Mouse (Mus musculus) hindbrain, embryonic 12.5 days (tissue): ENCODE measurements at regions not wholly inside any gene's neighbourhood (a gene's known extent, or its start where the extent isn't known, plus 50 kb on each side); places are given as distances from the start of the nearest gene placed in this dataset.

ENCODE experiments used
- ATAC-seq: fragments of 200-750 bp; cut with Nextera tagmentation; 2 replicates; pipeline ENCODE4 v1.8.0; 2017; ENCODE audit warnings: moderate TSS enrichment; ENCODE audit not compliant: low FRiP score
- H3K27ac ChIP-seq: fragments of 300-500 bp; sonication (generic); 2 replicates; pipeline ENCODE4 v1.5.1; 2016; ENCODE audit warnings: mild to moderate bottlenecking
- H3K27me3 ChIP-seq: fragments of 300-500 bp; sonication (generic); 2 replicates; pipeline ENCODE4 v1.6.1; 2016; ENCODE audit warnings: mild to moderate bottlenecking
- H3K36me3 ChIP-seq: fragments of 300-500 bp; sonication (generic); 2 replicates; pipeline ENCODE4 v1.6.1; 2016; ENCODE audit warnings: mild to moderate bottlenecking
- H3K4me1 ChIP-seq: fragments of 300-500 bp; sonication (generic); 2 replicates; pipeline ENCODE4 v1.6.1; 2016
- H3K4me2 ChIP-seq: fragments of 300-500 bp; sonication (generic); replicated peaks from 2 replicates; pipeline ENCODE4 v1.6.1; 2016; ENCODE audit warnings: mild to moderate bottlenecking
- H3K4me3 ChIP-seq: fragments of 300-500 bp; sonication (generic); 2 replicates; pipeline ENCODE4 v1.5.1; 2016; ENCODE audit warnings: mild to moderate bottlenecking
- H3K9ac ChIP-seq: fragments of 300-500 bp; sonication (generic); 2 replicates; pipeline ENCODE4 v1.6.1; 2016; ENCODE audit warnings: mild to moderate bottlenecking, moderate library complexity
- H3K9me3 ChIP-seq: fragments of 300-500 bp; sonication (generic); replicated peaks from 2 replicates; pipeline ENCODE4 v1.6.1; 2016; ENCODE audit warnings: mild to moderate bottlenecking
- WGBS: fragments of 180-500 bp; shearing (Covaris S2); methylation state at CpG from one replicate; pipeline ENCODE4 v1.1.7; 2016; 5-methylcytosine and 5-hydroxymethylcytosine counted together

DNA sequence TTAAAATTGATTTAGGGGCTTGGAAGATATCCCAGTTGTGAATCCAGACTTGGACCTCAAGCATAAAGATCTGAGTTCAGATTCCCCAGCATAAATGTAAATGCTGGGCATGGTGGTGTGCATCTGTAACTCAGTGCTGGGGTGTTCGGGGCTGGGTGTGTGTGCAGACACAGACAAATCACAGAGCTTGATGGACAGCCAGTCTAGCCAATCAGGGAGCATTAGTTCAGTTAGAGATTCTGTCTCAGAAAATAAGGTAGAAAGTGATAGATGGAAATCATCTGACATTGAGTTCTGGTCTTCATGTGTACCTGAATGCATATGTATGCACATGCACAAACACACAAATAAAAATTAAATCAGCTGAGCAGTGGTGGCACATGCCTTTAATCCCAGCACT lies 147.0 kb upstream of the Id2 start:
- Histone ChIP-seq H3K27ac (no peak overlapping the region), H3K4me2 (no peak overlapping the region), H3K4me3 (no peak overlapping the region), H3K9me3 (no peaks in the 10 kb centered on the region), H3K27me3 (no peaks in the 10 kb centered on the region), H3K36me3 (no peaks in the 10 kb centered on the region), H3K4me1 (peaks cover 13% of the 10 kb centered on the region; the same call in 1 of the 2 replicates), H3K9ac (no peak overlapping the region)
- WGBS: 69% methylated on average over 1 of the region's 1 CpGs
- no peak for ATAC-seq

DNA sequence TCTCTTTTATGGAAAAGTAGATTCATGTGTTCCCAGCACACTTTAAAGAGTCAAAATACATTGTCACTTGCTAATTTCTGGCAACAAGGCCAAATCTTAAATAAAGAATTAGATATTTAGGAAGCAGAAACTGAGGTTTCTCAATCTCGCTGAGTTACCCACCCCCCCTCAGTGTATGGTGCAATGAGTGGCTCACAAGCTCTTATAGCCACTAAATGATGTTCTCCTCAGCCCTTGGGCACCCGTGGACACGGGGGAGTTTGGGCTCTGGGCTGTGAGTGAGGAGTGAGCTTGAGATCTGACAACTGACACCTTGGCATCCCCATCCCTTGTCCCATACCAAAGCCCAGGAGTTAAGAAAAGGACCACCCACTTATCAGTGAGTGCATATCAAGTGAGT lies 145.4 kb upstream of the Id2 start:
- ATAC-seq: no peak
- no peak overlapping the region for H3K4me3 ChIP-seq
- H3K4me2 ChIP-seq: no peak overlapping the region
- WGBS: 81% methylated on average over 3 of the region's 3 CpGs
- H3K36me3 ChIP-seq: no peaks in the 10 kb centered on the region
- H3K27me3 ChIP-seq: no peaks in the 10 kb centered on the region
- H3K9ac ChIP-seq: no peak overlapping the region
- H3K4me1 ChIP-seq: peaks cover 7% of the 10 kb centered on the region; the same call in 1 of the 2 replicates
- no peaks in the 10 kb centered on the region for H3K9me3 ChIP-seq
- no peak overlapping the region for H3K27ac ChIP-seq

DNA sequence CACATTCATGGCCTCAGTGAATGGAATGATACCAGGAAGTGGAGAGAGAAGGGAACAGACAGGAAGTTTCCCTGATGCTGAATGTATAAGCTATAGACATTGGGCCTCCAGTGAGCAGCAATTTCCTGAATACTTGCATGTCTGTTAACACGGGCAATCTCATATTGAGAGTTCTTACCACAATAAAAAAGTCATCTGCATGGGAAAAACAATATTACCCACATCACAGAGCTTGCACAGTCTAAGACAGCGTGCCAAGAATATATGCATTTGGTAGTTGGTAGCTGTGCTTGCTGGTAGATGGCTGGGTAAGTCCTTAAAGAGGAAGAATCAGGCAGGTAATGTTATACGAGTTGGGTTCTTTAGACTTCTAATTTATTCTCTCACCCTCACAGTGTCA lies 144.7 kb upstream of the Id2 start:
- no peaks in the 10 kb centered on the region for H3K36me3 ChIP-seq
- no peaks in the 10 kb centered on the region for H3K27me3 ChIP-seq
- H3K27ac ChIP-seq: no peak overlapping the region
- WGBS: 87% methylated on average over 3 of the region's 3 CpGs
- no peak for ATAC-seq
- no peaks in the 10 kb centered on the region for H3K9me3 ChIP-seq
- H3K4me3 ChIP-seq: no peak overlapping the region
- H3K4me1 ChIP-seq: peaks cover 7% of the 10 kb centered on the region; the same call in 1 of the 2 replicates
- no peak overlapping the region for H3K4me2 ChIP-seq
- no peak overlapping the region for H3K9ac ChIP-seq

DNA sequence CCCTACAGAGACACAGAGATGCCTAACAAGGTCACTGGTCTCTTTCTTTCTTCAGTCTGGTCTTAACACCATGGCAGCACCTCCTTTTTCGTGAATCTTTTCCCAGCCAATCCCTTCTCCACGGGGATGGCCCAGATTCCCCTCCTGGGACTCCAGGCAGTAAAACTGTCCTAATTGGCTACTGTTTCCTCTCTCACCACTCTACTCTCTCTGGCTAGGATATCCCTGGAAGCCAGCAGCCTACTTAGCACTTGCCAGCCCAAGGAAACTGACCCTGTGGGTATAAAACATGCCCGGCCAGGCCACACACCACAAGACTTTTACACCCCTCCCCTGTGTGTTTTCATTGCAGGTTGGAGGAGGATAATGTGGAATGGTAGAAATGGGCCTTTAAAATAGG lies 143.9 kb upstream of the Id2 start:
- H3K36me3 ChIP-seq: no peaks in the 10 kb centered on the region
- H3K4me1 ChIP-seq: peaks cover 7% of the 10 kb centered on the region; the same call in 1 of the 2 replicates
- no peaks in the 10 kb centered on the region for H3K27me3 ChIP-seq
- H3K4me3 ChIP-seq: no peak overlapping the region
- no peak for ATAC-seq
- H3K4me2 ChIP-seq: no peak overlapping the region
- H3K27ac ChIP-seq: no peak overlapping the region
- 84% methylated on average over 3 of the region's 3 CpGs for WGBS
- no peak overlapping the region for H3K9ac ChIP-seq
- no peaks in the 10 kb centered on the region for H3K9me3 ChIP-seq

DNA sequence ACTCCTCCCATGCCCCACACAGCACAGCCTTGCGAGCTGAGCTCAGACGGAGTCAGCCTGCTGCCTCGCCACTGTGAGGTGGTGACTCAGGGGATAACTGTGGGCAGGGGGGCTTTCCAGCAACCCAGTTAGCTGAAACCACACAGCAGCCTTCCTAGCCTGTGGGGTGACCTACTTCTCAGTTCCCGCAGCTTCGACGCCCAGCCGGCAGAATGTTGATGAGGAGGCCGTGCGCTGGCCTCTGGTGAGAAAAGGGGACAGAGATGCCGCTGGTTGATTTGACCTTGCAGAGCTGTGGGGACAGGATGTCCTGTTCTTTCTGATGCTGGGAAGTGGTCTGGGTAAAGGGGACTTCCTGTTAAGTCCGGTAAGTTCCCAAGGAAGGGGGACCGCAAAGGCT lies 143.2 kb upstream of the Id2 start:
- no peak for ATAC-seq
- no peaks in the 10 kb centered on the region for H3K27me3 ChIP-seq
- H3K9ac ChIP-seq: no peak overlapping the region
- WGBS: 51% methylated on average over 12 of the region's 12 CpGs
- no peak overlapping the region for H3K27ac ChIP-seq
- H3K4me3 ChIP-seq: no peak overlapping the region
- H3K36me3 ChIP-seq: no peaks in the 10 kb centered on the region
- H3K9me3 ChIP-seq: no peaks in the 10 kb centered on the region
- H3K4me2 ChIP-seq: no peak overlapping the region
- H3K4me1 ChIP-seq: peaks cover 7% of the 10 kb centered on the region; the same call in 1 of the 2 replicates

DNA sequence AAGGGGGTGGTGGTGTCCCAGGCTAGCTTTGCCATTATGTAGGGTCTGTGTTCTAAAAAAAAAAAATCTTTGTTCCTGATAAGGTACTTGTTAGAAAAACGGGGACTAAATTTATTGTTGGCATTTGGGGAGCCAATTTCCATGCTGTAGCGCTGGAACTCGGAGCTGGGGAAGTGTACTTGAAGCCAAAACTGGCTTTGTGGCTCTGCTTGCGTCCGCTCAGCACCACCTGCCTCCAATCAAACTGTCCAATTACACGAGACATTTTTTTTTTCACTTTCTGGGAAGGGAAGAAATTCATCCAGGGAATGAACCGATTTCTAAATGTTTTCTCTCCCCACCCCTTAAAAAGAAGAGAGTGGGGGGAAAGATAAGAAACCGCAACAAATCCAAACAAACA lies 138.1 kb upstream of the Id2 start:
- H3K27me3 ChIP-seq: no peaks in the 10 kb centered on the region
- no peaks in the 10 kb centered on the region for H3K9me3 ChIP-seq
- ATAC-seq: no peak
- 73% methylated on average over 8 of the region's 8 CpGs for WGBS
- no peak overlapping the region for H3K4me3 ChIP-seq
- H3K27ac ChIP-seq: no peak overlapping the region
- H3K4me1 ChIP-seq: 0 out of 2 replicates have a peak, but pooled peaks cover 4% of the 10 kb centered on the region
- H3K9ac ChIP-seq: no peak overlapping the region
- no peak overlapping the region for H3K4me2 ChIP-seq
- no peaks in the 10 kb centered on the region for H3K36me3 ChIP-seq

DNA sequence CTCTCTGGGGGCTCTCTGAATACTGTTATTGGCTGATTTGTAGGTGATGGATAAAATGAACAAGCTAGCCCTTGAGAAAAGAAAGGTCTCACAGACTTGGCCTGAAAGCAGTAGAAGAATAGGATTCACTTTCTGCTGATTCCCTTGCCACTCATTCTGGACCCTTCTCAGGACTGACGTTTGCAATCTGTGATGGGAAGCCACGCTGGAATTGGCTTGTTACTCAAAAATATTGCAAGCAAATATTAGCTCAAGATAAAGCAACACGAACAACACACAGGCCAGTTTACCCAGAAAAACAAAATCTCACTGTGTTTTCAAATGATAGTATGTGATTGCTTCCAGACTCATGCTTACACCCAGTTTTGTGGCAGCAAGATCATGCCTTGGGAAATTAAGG lies 137.7 kb upstream of the Id2 start:
- Histone ChIP-seq H3K27ac (no peak overlapping the region), H3K4me1 (no peaks in the 10 kb centered on the region), H3K4me2 (no peak overlapping the region), H3K9me3 (no peaks in the 10 kb centered on the region), H3K9ac (no peak overlapping the region), H3K36me3 (no peaks in the 10 kb centered on the region), H3K27me3 (no peaks in the 10 kb centered on the region), H3K4me3 (no peak overlapping the region)
- no peak for ATAC-seq
- WGBS: 81% methylated on average over 3 of the region's 3 CpGs

DNA sequence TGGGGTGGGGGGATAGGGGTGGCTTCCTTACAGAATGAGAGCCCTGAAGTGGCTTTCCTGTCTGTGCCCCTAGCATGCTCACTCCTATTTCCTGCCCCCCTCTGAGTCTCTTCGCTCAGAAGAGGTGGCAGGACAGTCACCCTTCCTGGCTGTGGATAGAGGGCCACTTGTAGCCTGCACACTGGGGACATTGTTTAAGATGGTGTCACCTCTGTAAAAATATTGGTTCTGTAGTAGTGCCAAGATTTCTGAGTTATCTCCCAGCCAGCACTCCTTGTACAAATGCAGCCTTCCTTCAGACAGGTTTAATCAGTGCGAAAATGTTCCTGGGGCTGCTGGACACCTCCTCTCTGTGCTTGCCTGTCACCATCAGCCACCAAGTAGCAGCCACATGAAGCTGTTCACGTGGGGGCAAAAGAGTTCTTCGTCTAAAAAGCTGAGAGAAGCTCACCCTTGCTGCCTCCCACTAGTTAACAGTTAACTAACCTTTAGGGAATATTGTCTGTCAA lies 136.1 kb upstream of the Id2 start:
- Histone ChIP-seq H3K4me1 (no peaks in the 10 kb centered on the region), H3K27me3 (no peaks in the 10 kb centered on the region), H3K9me3 (no peaks in the 10 kb centered on the region), H3K27ac (no peak overlapping the region), H3K4me2 (no peak overlapping the region), H3K36me3 (no peaks in the 10 kb centered on the region), H3K9ac (no peak overlapping the region), H3K4me3 (no peak overlapping the region)
- no peak for ATAC-seq
- 73% methylated on average over 4 of the region's 4 CpGs for WGBS

DNA sequence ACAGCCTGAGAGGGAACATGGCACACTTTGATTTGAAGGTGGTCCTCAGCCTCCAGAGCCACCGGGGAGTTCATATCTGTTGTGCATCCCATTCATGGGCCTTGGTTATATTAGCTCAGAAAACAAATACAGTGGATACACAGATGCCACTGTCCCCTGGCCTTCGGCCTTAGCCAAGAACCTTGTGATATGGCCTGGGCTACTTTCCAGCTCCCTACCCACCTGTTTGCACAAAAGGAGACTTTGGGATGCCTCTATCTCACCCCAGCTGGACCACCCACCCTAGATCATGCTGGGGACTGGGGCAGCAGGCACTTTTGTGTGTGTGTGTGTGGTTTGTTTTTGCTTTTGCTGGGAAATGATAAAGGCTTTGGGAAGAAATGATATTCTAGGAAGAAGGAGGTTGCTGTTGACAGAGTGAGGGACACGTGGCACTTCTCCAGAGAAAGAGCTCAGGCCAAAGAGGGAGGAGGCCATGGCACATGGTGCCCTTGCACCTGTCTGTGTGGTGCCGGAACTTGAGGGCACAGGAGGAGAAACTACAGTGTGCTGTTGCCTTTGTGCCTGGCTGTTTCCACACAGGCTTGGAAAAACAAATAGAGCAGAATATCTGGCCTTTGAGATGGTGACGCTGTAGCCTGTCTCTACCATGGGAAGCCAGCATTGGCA lies 135.6 kb upstream of the Id2 start:
- Histone ChIP-seq H3K27me3 (no peaks in the 10 kb centered on the region), H3K36me3 (no peaks in the 10 kb centered on the region), H3K9me3 (no peaks in the 10 kb centered on the region), H3K4me3 (no peak overlapping the region), H3K4me2 (no peak overlapping the region), H3K4me1 (no peaks in the 10 kb centered on the region), H3K27ac (no peak overlapping the region), H3K9ac (no peak overlapping the region)
- no peak for ATAC-seq
- 80% methylated on average over 5 of the region's 5 CpGs for WGBS

DNA sequence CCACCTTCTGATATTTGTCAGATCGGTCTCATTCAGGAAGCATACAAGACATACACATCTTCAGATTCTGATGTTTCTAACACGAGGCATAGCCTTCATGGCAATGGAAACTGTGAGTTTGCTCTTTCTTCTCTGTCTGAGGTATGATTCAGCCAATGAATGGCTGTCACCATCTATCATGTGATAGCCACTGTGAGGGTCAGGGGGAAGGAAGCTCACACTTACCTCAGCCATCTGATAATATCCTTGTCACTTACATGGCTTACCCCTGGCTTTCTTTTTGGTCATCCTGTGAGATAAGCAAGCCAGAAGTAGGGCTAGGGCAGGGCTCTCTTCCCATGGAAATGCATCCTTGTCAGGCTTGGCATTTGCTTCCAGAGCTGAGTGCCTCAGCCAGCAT lies 131.8 kb upstream of the Id2 start:
- H3K4me1 ChIP-seq: no peaks in the 10 kb centered on the region
- WGBS: 83% methylated on average over 2 of the region's 2 CpGs
- no peak overlapping the region for H3K9ac ChIP-seq
- no peak overlapping the region for H3K4me3 ChIP-seq
- no peaks in the 10 kb centered on the region for H3K27me3 ChIP-seq
- H3K27ac ChIP-seq: no peak overlapping the region
- H3K36me3 ChIP-seq: no peaks in the 10 kb centered on the region
- H3K9me3 ChIP-seq: no peaks in the 10 kb centered on the region
- H3K4me2 ChIP-seq: no peak overlapping the region
- ATAC-seq: no peak

DNA sequence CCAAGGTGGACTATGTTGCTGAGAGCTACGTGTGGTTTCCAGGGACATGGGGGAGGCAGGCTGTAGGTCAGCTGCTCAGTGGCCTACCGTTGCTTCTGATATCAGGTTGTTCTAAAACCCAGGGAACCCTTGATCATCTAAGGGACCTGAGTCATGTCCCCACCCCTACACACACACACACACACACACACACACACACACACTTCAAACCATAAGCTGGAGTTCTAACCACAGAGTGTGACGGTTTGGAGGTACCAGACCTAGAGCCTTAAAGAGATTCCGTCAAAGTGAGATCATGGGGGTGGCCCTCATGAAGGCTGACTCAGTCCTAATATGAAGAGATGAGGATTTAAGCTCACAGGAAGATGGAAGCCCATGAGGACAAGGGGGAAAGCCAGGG lies 130.8 kb upstream of the Id2 start:
- no peaks in the 10 kb centered on the region for H3K4me1 ChIP-seq
- WGBS: 88% methylated on average over 4 of the region's 4 CpGs
- H3K9ac ChIP-seq: no peak overlapping the region
- no peak for ATAC-seq
- H3K4me2 ChIP-seq: no peak overlapping the region
- H3K27me3 ChIP-seq: no peaks in the 10 kb centered on the region
- no peak overlapping the region for H3K4me3 ChIP-seq
- H3K27ac ChIP-seq: no peak overlapping the region
- no peaks in the 10 kb centered on the region for H3K9me3 ChIP-seq
- no peaks in the 10 kb centered on the region for H3K36me3 ChIP-seq

DNA sequence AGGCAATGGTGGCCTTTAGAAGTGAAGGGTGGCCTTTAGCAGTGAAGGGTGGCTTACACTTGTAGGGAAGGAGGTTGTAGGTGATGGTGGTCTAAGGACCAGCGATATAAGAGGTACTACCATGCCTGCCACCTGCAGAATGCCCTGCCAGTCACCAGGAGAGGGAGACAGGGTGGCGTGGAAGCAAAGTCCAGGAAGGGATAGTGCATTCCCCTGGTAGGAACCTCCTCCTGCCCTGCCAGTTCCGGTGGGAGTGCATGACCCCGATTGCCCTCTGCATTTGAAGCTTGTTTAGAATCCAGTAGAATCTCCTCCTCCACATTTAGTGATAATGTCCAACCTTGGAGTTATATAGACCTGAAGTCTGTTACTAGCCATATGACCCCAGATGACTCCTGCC lies 127.7 kb upstream of the Id2 start:
- H3K27me3 ChIP-seq: peaks cover 9% of the 10 kb centered on the region; the same call in 1 of the 2 replicates
- WGBS: 90% methylated on average over 4 of the region's 4 CpGs

DNA sequence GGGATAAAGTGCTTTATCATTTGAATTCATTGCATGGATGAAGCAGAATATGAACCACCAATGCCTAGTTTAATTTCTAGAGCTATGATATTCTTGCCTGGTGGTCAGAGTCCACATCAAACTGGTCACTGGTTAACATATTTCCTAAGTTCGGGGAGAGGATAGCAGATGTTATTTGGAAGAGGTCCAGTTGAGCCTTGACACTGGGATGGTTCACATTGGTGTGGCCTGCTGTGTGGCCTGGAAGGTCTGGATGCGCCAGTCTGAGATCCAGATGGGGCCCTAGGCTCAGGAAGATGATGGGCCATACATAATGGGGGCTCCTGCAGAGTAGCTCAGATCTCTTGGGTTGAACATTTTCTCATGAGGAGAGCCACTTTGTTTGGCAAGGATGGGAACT lies 127.3 kb upstream of the Id2 start:
- Histone ChIP-seq H3K27me3 (peaks cover 13% of the 10 kb centered on the region; the same call in 1 of the 2 replicates), H3K36me3 (no peaks in the 10 kb centered on the region), H3K4me1 (peaks cover 12% of the 10 kb centered on the region; the same call in 1 of the 2 replicates), H3K4me3 (no peak overlapping the region), H3K27ac (no peak overlapping the region), H3K9ac (no peak overlapping the region), H3K9me3 (no peaks in the 10 kb centered on the region), H3K4me2 (no peak overlapping the region)
- WGBS: 94% methylated on average over 2 of the region's 2 CpGs
- ATAC-seq: no peak

More for the DNA sequence above, 127.7 kb upstream of the Id2 start:
- no peak overlapping the region for H3K4me2 ChIP-seq
- H3K4me1 ChIP-seq: peaks cover 12% of the 10 kb centered on the region; the same call in 1 of the 2 replicates
- no peak overlapping the region for H3K9ac ChIP-seq
- no peaks in the 10 kb centered on the region for H3K9me3 ChIP-seq
- no peak overlapping the region for H3K27ac ChIP-seq
- H3K4me3 ChIP-seq: no peak overlapping the region
- no peak for ATAC-seq
- no peaks in the 10 kb centered on the region for H3K36me3 ChIP-seq
